Mouse (Mus musculus): ENCODE measurements around the gene Lig4. TPM values are rescaled to one million over a fixed set of nuclear protein-coding genes. Genes with fewer than 3 reads are reported as not detected.

Gene Lig4
- 3.6 and 4.2 TPM in 2 replicates for polyA plus RNA-seq (2015; fragmentation: Nextera tagmentation; extraction: Ambion mirVana)

GRCm38 (mm10) chr8:9977573-9978314 lies at the start of gene Lig4, which contains the start of gene Abhd13:
Gene Lig4, minus strand, starts transcription at chr8:9977686.
Gene Abhd13, plus strand, starts transcription at chr8:9977707.
- H3K4me2 ChIP-seq (replicated peaks) = peak within 1 kb of the TSS; percentile 66
- H3K27me3 ChIP-seq (replicated peaks) = no peaks in the 10 kb centered on the region
- 0% methylated on average over 67 of the region's 68 CpGs for WGBS
- peak within 1 kb of the TSS; percentile 80 for H3K9ac ChIP-seq
- H3K4me3 ChIP-seq (replicated peaks) = peak within 1 kb of the TSS; percentile 95
- H3K9me3 ChIP-seq = no peaks in the 10 kb centered on the region
- 0 out of 2 replicates have a peak, but pooled peaks cover 1% of the 10 kb centered on the region for H3K36me3 ChIP-seq
- peaks cover 14% of the 10 kb centered on the region; the same call in 1 of the 2 replicates for H3K4me1 ChIP-seq (replicated peaks)
- H3K27ac ChIP-seq = peak within 1 kb of the TSS; percentile 88
- ATAC-seq = peak; percentile 81

GRCm38 (mm10) chr8:10017231-10017630 lies 39.7 kb upstream of the Lig4 start:
- ATAC-seq = no peak

GRCm38 (mm10) chr8:10016252-10016651 lies 38.8 kb upstream of the Lig4 start:
- no peak for ATAC-seq
- no peak overlapping the region for H3K27ac ChIP-seq

More at GRCm38 (mm10) chr8:10017231-10017630, 39.7 kb upstream of the Lig4 start:
- no peak overlapping the region for H3K4me2 ChIP-seq (replicated peaks)
- no peaks in the 10 kb centered on the region for H3K9me3 ChIP-seq
- WGBS = 49% methylated on average over 3 of the region's 3 CpGs
- no peak overlapping the region for H3K4me3 ChIP-seq (replicated peaks)
- no peaks in the 10 kb centered on the region for H3K4me1 ChIP-seq (replicated peaks)
- H3K27me3 ChIP-seq (replicated peaks) = no peaks in the 10 kb centered on the region
- no peak overlapping the region for H3K27ac ChIP-seq
- no peak overlapping the region for H3K9ac ChIP-seq
- H3K36me3 ChIP-seq = no peaks in the 10 kb centered on the region

GRCm38 (mm10) chr8:10007660-10008028 lies 30.2 kb upstream of the Lig4 start:
- H3K36me3 ChIP-seq = no peaks in the 10 kb centered on the region
- 41% methylated on average over 6 of the region's 6 CpGs for WGBS
- H3K4me2 ChIP-seq (replicated peaks) = peak overlapping the region; percentile 80
- H3K4me1 ChIP-seq (replicated peaks) = peaks cover 9% of the 10 kb centered on the region
- peak overlapping the region; percentile 41; the same call in 1 of the 2 replicates for H3K4me3 ChIP-seq (replicated peaks)
- no peak overlapping the region for H3K9ac ChIP-seq
- no peaks in the 10 kb centered on the region for H3K27me3 ChIP-seq (replicated peaks)
- no peak for ATAC-seq
- no peak overlapping the region for H3K27ac ChIP-seq
- H3K9me3 ChIP-seq = no peaks in the 10 kb centered on the region

More at GRCm38 (mm10) chr8:10016252-10016651, 38.8 kb upstream of the Lig4 start:
- H3K4me2 ChIP-seq (replicated peaks) = no peak overlapping the region
- no peaks in the 10 kb centered on the region for H3K36me3 ChIP-seq
- no peaks in the 10 kb centered on the region for H3K9me3 ChIP-seq
- no peaks in the 10 kb centered on the region for H3K27me3 ChIP-seq (replicated peaks)
- no peaks in the 10 kb centered on the region for H3K4me1 ChIP-seq (replicated peaks)
- 88% methylated on average over 1 of the region's 1 CpGs for WGBS
- no peak overlapping the region for H3K9ac ChIP-seq
- H3K4me3 ChIP-seq (replicated peaks) = no peak overlapping the region

GRCm38 (mm10) chr8:10006986-10007659 lies 29.6 kb upstream of the Lig4 start:
- H3K9ac ChIP-seq = peak overlapping the region; percentile 28; the same call in 1 of the 2 replicates
- no peaks in the 10 kb centered on the region for H3K27me3 ChIP-seq (replicated peaks)
- WGBS = 4% methylated on average over 29 of the region's 29 CpGs
- H3K27ac ChIP-seq = no peak overlapping the region
- H3K4me2 ChIP-seq (replicated peaks) = peak overlapping the region; percentile 80
- no peaks in the 10 kb centered on the region for H3K9me3 ChIP-seq
- H3K4me3 ChIP-seq (replicated peaks) = peak overlapping the region; percentile 41
- ATAC-seq = peak; percentile 36
- H3K4me1 ChIP-seq (replicated peaks) = peaks cover 9% of the 10 kb centered on the region
- no peaks in the 10 kb centered on the region for H3K36me3 ChIP-seq

GRCm38 (mm10) chr8:10006156-10006985 lies 28.9 kb upstream of the Lig4 start, which contains the start of gene Tnfsf13b:
Gene Tnfsf13b, plus strand, starts transcription at chr8:10006467.
- peak; percentile 92 for ATAC-seq
- Histone ChIP-seq H3K4me1 (replicated peaks) (peaks cover 9% of the 10 kb centered on the region), H3K36me3 (no peaks in the 10 kb centered on the region), H3K4me2 (replicated peaks) (peak within 1 kb of the TSS; percentile 80), H3K9me3 (no peaks in the 10 kb centered on the region), H3K4me3 (replicated peaks) (peak within 1 kb of the TSS; percentile 41), H3K27me3 (replicated peaks) (no peaks in the 10 kb centered on the region), H3K9ac (peak within 1 kb of the TSS; percentile 28; the same call in 1 of the 2 replicates), H3K27ac (no peak within 1 kb of the TSS)
- 46% methylated on average over 16 of the region's 16 CpGs for WGBS

- 84% methylated on average over 7 of the region's 7 CpGs for WGBS
- Histone ChIP-seq H3K9ac (no peak overlapping the region), H3K4me2 (replicated peaks) (no peak overlapping the region), H3K4me1 (replicated peaks) (peaks cover 9% of the 10 kb centered on the region), H3K4me3 (replicated peaks) (no peak overlapping the region), H3K27ac (no peak overlapping the region), H3K36me3 (no peaks in the 10 kb centered on the region), H3K9me3 (no peaks in the 10 kb centered on the region), H3K27me3 (replicated peaks) (no peaks in the 10 kb centered on the region)
- no peak for ATAC-seq
Observed at GRCm38 (mm10) chr8:10004115-10004514, 26.6 kb upstream of the Lig4 start.

- H3K9ac ChIP-seq = no peak overlapping the region
- ATAC-seq = no peak
- no peak overlapping the region for H3K4me2 ChIP-seq (replicated peaks)
- peaks cover 14% of the 10 kb centered on the region; the same call in 1 of the 2 replicates for H3K4me1 ChIP-seq (replicated peaks)
- H3K9me3 ChIP-seq = no peaks in the 10 kb centered on the region
- H3K4me3 ChIP-seq (replicated peaks) = no peak overlapping the region
- 0 out of 2 replicates have a peak, but pooled peaks cover 6% of the 10 kb centered on the region for H3K36me3 ChIP-seq
- H3K27me3 ChIP-seq (replicated peaks) = no peaks in the 10 kb centered on the region
- H3K27ac ChIP-seq = no peak overlapping the region
Observed at GRCm38 (mm10) chr8:9980188-9980587, 2.7 kb upstream of the Lig4 start.

GRCm38 (mm10) chr8:9979746-9980145 lies 2.3 kb upstream of the Lig4 start:
- Histone ChIP-seq H3K36me3 (0 out of 2 replicates have a peak, but pooled peaks cover 6% of the 10 kb centered on the region), H3K27me3 (replicated peaks) (no peaks in the 10 kb centered on the region), H3K9ac (no peak overlapping the region), H3K4me3 (replicated peaks) (no peak overlapping the region), H3K27ac (no peak overlapping the region), H3K4me1 (replicated peaks) (peaks cover 14% of the 10 kb centered on the region; the same call in 1 of the 2 replicates), H3K4me2 (replicated peaks) (no peak overlapping the region), H3K9me3 (no peaks in the 10 kb centered on the region)
- ATAC-seq = no peak
- WGBS = 62% methylated on average over 1 of the region's 1 CpGs

- ATAC-seq = no peak
- H3K27ac ChIP-seq = no peak overlapping the region
- H3K9me3 ChIP-seq = no peaks in the 10 kb centered on the region
- no peaks in the 10 kb centered on the region for H3K27me3 ChIP-seq (replicated peaks)
- 49% methylated on average over 18 of the region's 18 CpGs for WGBS
- H3K4me3 ChIP-seq (replicated peaks) = peak overlapping the region; percentile 95
- H3K36me3 ChIP-seq = 0 out of 2 replicates have a peak, but pooled peaks cover 6% of the 10 kb centered on the region
- peak overlapping the region; percentile 66 for H3K4me2 ChIP-seq (replicated peaks)
- H3K4me1 ChIP-seq (replicated peaks) = peaks cover 14% of the 10 kb centered on the region; the same call in 1 of the 2 replicates
- H3K9ac ChIP-seq = peak overlapping the region; percentile 80
Observed at GRCm38 (mm10) chr8:9978475-9979230, 1.2 kb upstream of the Lig4 start.

- H3K9ac ChIP-seq = peak overlapping the region; percentile 80
- peaks cover 8% of the 10 kb centered on the region; the same call in 1 of the 2 replicates for H3K36me3 ChIP-seq
- 0 out of 2 replicates have a peak, but pooled peaks have one; percentile 10 for ATAC-seq
- H3K27me3 ChIP-seq (replicated peaks) = no peaks in the 10 kb centered on the region
- H3K4me2 ChIP-seq (replicated peaks) = peak overlapping the region; percentile 66
- no peaks in the 10 kb centered on the region for H3K9me3 ChIP-seq
- peaks cover 14% of the 10 kb centered on the region; the same call in 1 of the 2 replicates for H3K4me1 ChIP-seq (replicated peaks)
- H3K4me3 ChIP-seq (replicated peaks) = peak overlapping the region; percentile 95
- 31% methylated on average over 15 of the region's 15 CpGs for WGBS
- peak overlapping the region; percentile 51 for H3K27ac ChIP-seq
Observed at GRCm38 (mm10) chr8:9977016-9977415, 470 bp downstream of the Lig4 start.

Measured in intestine, embryonic 15.5 days (tissue).